Mouse (Mus musculus) heart, postnatal 0 days (tissue): ENCODE data around the gene Azi2. TPM values are rescaled to one million over a fixed set of nuclear protein-coding genes. Genes with fewer than 3 reads are reported as not detected.

Experiments used
- ATAC-seq: fragments of 200-750 bp; cut with Nextera tagmentation; 2 replicates; pipeline ENCODE4 v1.8.0; 2017; ENCODE audit warnings: low read depth, moderate number of reproducible peaks, moderate library complexity; ENCODE audit not compliant: insufficient read depth
- DNase-seq: peaks from one replicate; pipeline ENCODE4 v3.0.0-alpha.2; 2016; ENCODE audit warnings: low spot score
- H3K27ac ChIP-seq: fragments of 300-500 bp; sonication (generic); 2 replicates; pipeline ENCODE4 v1.5.1; 2014; ENCODE audit warnings: low read depth, mild to moderate bottlenecking
- H3K27me3 ChIP-seq: fragments of 300-500 bp; sonication (generic); 2 replicates; pipeline ENCODE4 v1.6.1; 2014; ENCODE audit warnings: low read length, mixed read lengths; ENCODE audit not compliant: control insufficient read depth, insufficient read depth
- H3K36me3 ChIP-seq: fragments of 300-500 bp; sonication (generic); replicated peaks from 2 replicates; pipeline ENCODE4 v1.6.1; 2014; ENCODE audit warnings: low read length, mixed read lengths; ENCODE audit not compliant: control insufficient read depth, insufficient read depth
- H3K4me1 ChIP-seq: fragments of 300-500 bp; sonication (generic); 2 replicates; pipeline ENCODE4 v1.6.1; 2014; ENCODE audit warnings: antibody characterized with exemption; ENCODE audit not compliant: control insufficient read depth, insufficient read depth
- H3K4me2 ChIP-seq: fragments of 300-500 bp; sonication (generic); 2 replicates; pipeline ENCODE4 v1.6.1; 2014; ENCODE audit warnings: low read depth, mild to moderate bottlenecking, low read length, moderate library complexity
- H3K4me3 ChIP-seq: fragments of 300-500 bp; sonication (generic); 2 replicates; pipeline ENCODE4 v1.5.1; 2014; ENCODE audit warnings: low read depth, low read length
- H3K9ac ChIP-seq: fragments of 300-500 bp; sonication (generic); replicated peaks from 2 replicates; pipeline ENCODE4 v1.6.1; 2014; ENCODE audit warnings: low read depth, low read length, mixed read lengths
- H3K9me3 ChIP-seq: fragments of 300-500 bp; sonication (generic); replicated peaks from 2 replicates; pipeline ENCODE4 v1.6.1; 2016; ENCODE audit warnings: low read length; ENCODE audit not compliant: control insufficient read depth
- CTCF ChIP-seq: IDR thresholded peaks from 2 replicates; pipeline ENCODE4 v1.5.1; 2016; ENCODE audit warnings: antibody characterized with exemption, control low read depth, low read depth
- EP300 ChIP-seq: IDR thresholded peaks from 2 replicates; pipeline ENCODE4 v1.6.1; 2016; ENCODE audit warnings: antibody characterized with exemption, low read depth
- WGBS: fragments of 180-500 bp; shearing (Covaris S2); extraction: QIAGEN DNeasy Blood & Tissue Kit; methylation state at CpG from one replicate; pipeline ENCODE4 v1.1.7; 2014; 5-methylcytosine and 5-hydroxymethylcytosine counted together
- polyA plus RNA-seq: library from polyadenylated mRNA; unstranded; fragments of >200 nt; fragmentation: Nextera tagmentation; extraction: Ambion mirVana; gene quantifications from 2 replicates; pipeline ENCODE4 v1.2.1, GENCODE M21; 2015
- total RNA-seq: library from RNA; depleted of rRNA; stranded (reverse); fragments of >200 nt; gene quantifications from 2 replicates; pipeline ENCODE4 v1.2.3, GENCODE M21; 2014; ENCODE audit warnings: low replicate concordance

The Azi2 gene
- total and polyA plus RNA-seq, 2 experiments from 2014 or later: 41.9 to 63.4 TPM

- Histone ChIP-seq H3K27me3 (no peaks in the 10 kb centered on the region), H3K4me1 (peaks cover 22% of the 10 kb centered on the region), H3K9me3 (no peaks in the 10 kb centered on the region), H3K4me2 (peak overlapping the region; percentile 79), H3K9ac (peak overlapping the region; percentile 85), H3K4me3 (peak overlapping the region; percentile 72), H3K36me3 (no peaks in the 10 kb centered on the region), H3K27ac (peak overlapping the region; percentile 97)
- ATAC-seq (no peak), DNase-seq (peak; percentile 45)
- WGBS: under 1% methylated on average over 21 of the region's 21 CpGs
- TF ChIP-seq EP300 (no peak), CTCF (no peak)
These were observed 712 bp downstream of the Azi2 start for GRCm38 (mm10) chr9:118041022-118041400.

GRCm38 (mm10) chr9:118041646-118042045, 1.3 kb downstream of the Azi2 start:
- Histone ChIP-seq H3K9ac (peak overlapping the region; percentile 85), H3K4me1 (peaks cover 22% of the 10 kb centered on the region), H3K27ac (peak overlapping the region; percentile 97; the same call in 1 of the 2 replicates), H3K9me3 (no peaks in the 10 kb centered on the region), H3K4me3 (peak overlapping the region; percentile 72), H3K36me3 (no peaks in the 10 kb centered on the region), H3K4me2 (peak overlapping the region; percentile 79), H3K27me3 (no peaks in the 10 kb centered on the region)
- DNase-seq: no peak
- WGBS: 27% methylated on average over 5 of the region's 5 CpGs
- TF ChIP-seq EP300: no peak
- ATAC-seq: no peak

GRCm38 (mm10) chr9:118042738-118043137, 2.4 kb downstream of the Azi2 start:
- WGBS: 64% methylated on average over 4 of the region's 4 CpGs
- Histone ChIP-seq H3K9me3 (no peaks in the 10 kb centered on the region), H3K4me2 (no peak overlapping the region), H3K4me1 (peaks cover 22% of the 10 kb centered on the region), H3K4me3 (no peak overlapping the region), H3K9ac (no peak overlapping the region), H3K27me3 (no peaks in the 10 kb centered on the region), H3K36me3 (peaks cover 7% of the 10 kb centered on the region; the same call in 1 of the 2 replicates), H3K27ac (no peak overlapping the region)
- no peak for ATAC-seq
- DNase-seq: no peak
- TF ChIP-seq EP300 (no peak), CTCF (no peak)

- ATAC-seq (no peak), DNase-seq (no peak)
- H3K27ac ChIP-seq: no peak overlapping the region
- 84% methylated on average over 3 of the region's 3 CpGs for WGBS
- H3K4me1 ChIP-seq: peaks cover 22% of the 10 kb centered on the region
- no peak for TF ChIP-seq EP300
- no peak for TF ChIP-seq CTCF
- H3K4me2 ChIP-seq: no peak overlapping the region
- H3K27me3 ChIP-seq: no peaks in the 10 kb centered on the region
- no peak overlapping the region for H3K9ac ChIP-seq
- peaks cover 11% of the 10 kb centered on the region for H3K36me3 ChIP-seq
- H3K9me3 ChIP-seq: no peaks in the 10 kb centered on the region
- H3K4me3 ChIP-seq: no peak overlapping the region
These were observed 3.3 kb downstream of the Azi2 start for GRCm38 (mm10) chr9:118043581-118043980.

- H3K36me3 ChIP-seq: peaks cover 18% of the 10 kb centered on the region
- H3K4me2 ChIP-seq: no peak overlapping the region
- no peaks in the 10 kb centered on the region for H3K9me3 ChIP-seq
- DNase-seq: no peak
- ATAC-seq: no peak
- TF ChIP-seq CTCF (no peak), EP300 (no peak)
- no peak overlapping the region for H3K9ac ChIP-seq
- no peak overlapping the region for H3K27ac ChIP-seq
- no peak overlapping the region for H3K4me3 ChIP-seq
- H3K4me1 ChIP-seq: peaks cover 22% of the 10 kb centered on the region
- no peaks in the 10 kb centered on the region for H3K27me3 ChIP-seq
- WGBS: 29% methylated on average over 1 of the region's 1 CpGs
These were observed 4.8 kb downstream of the Azi2 start for GRCm38 (mm10) chr9:118045011-118045533.

- no peaks in the 10 kb centered on the region for H3K4me1 ChIP-seq
- ATAC-seq: no peak
- 47% methylated on average over 1 of the region's 1 CpGs for WGBS
- no peak overlapping the region for H3K4me3 ChIP-seq
- no peaks in the 10 kb centered on the region for H3K9me3 ChIP-seq
- peak; percentile 48 for DNase-seq
- H3K27me3 ChIP-seq: no peaks in the 10 kb centered on the region
- no peak overlapping the region for H3K27ac ChIP-seq
- TF ChIP-seq EP300 (no peak), CTCF (peak; percentile 68)
- H3K36me3 ChIP-seq: peaks cover 42% of the 10 kb centered on the region
- H3K4me2 ChIP-seq: no peak overlapping the region
- no peak overlapping the region for H3K9ac ChIP-seq
These were observed 13.0 kb downstream of the Azi2 start for GRCm38 (mm10) chr9:118053286-118053685.
